Mouse (Mus musculus) CD4-positive helper T cell, adult 2 months (primary cell): ENCODE measurements around the gene Mical1.

Source experiments
- DNase-seq: peaks from one replicate; pipeline ENCODE4 v3.0.0-alpha.2; 2012; ENCODE audit warnings: low read depth, missing footprints, low spot score

The Mical1 gene

GRCm38 (mm10) chr10:41476171-41477017 is at the start of gene Mical1:
TSS of gene Mical1 (plus strand) at chr10:41476314.
- peak; percentile 83 for DNase-seq

GRCm38 (mm10) chr10:41426368-41426767 is 49.7 kb upstream of the Mical1 start:
- DNase-seq, result no peak

- DNase-seq, result peak; percentile 67
Measured at GRCm38 (mm10) chr10:41434624-41435023, 41.5 kb upstream of the Mical1 start.

- no peak for DNase-seq
Measured at GRCm38 (mm10) chr10:41435141-41435540, 41.0 kb upstream of the Mical1 start.

GRCm38 (mm10) chr10:41448216-41448615 is 27.9 kb upstream of the Mical1 start:
- no peak for DNase-seq

- no peak for DNase-seq
Measured at GRCm38 (mm10) chr10:41449684-41450083, 26.4 kb upstream of the Mical1 start.

- DNase-seq, result peak; percentile 98
Measured at GRCm38 (mm10) chr10:41450137-41450670, 25.9 kb upstream of the Mical1 start, which contains the start of gene Zbtb24. TSS of gene Zbtb24 (plus strand) at chr10:41450383.

- no peak for DNase-seq
Measured at GRCm38 (mm10) chr10:41450780-41451522, 25.2 kb upstream of the Mical1 start.

- no peak for DNase-seq
Measured at GRCm38 (mm10) chr10:41451656-41452055, 24.5 kb upstream of the Mical1 start.

GRCm38 (mm10) chr10:41452791-41453190 is 23.3 kb upstream of the Mical1 start:
- DNase-seq, result no peak

- DNase-seq, result no peak
Measured at GRCm38 (mm10) chr10:41459990-41460389, 16.1 kb upstream of the Mical1 start.

GRCm38 (mm10) chr10:41460501-41460900 is 15.6 kb upstream of the Mical1 start:
- DNase-seq, result no peak

- no peak for DNase-seq
Measured at GRCm38 (mm10) chr10:41461057-41461722, 14.9 kb upstream of the Mical1 start.

GRCm38 (mm10) chr10:41464401-41464955 is 11.6 kb upstream of the Mical1 start:
- no peak for DNase-seq

- no peak for DNase-seq
Measured at GRCm38 (mm10) chr10:41467325-41467724, 8.8 kb upstream of the Mical1 start.

GRCm38 (mm10) chr10:41470693-41471092 is 5.4 kb upstream of the Mical1 start:
- peak; percentile 40 for DNase-seq

GRCm38 (mm10) chr10:41472534-41472933 is 3.6 kb upstream of the Mical1 start:
- DNase-seq, result no peak

GRCm38 (mm10) chr10:41472962-41473481 is 3.1 kb upstream of the Mical1 start:
- DNase-seq, result peak; percentile 74

- DNase-seq, result peak; percentile 78
Measured at GRCm38 (mm10) chr10:41473782-41474468, 2.2 kb upstream of the Mical1 start.

GRCm38 (mm10) chr10:41474981-41475391 is 1.1 kb upstream of the Mical1 start:
- no peak for DNase-seq

GRCm38 (mm10) chr10:41477018-41477277 is 834 bp downstream of the Mical1 start:
- DNase-seq, result no peak
